Mouse (Mus musculus) stomach, embryonic 14.5 days (tissue): ENCODE data around the gene Prn. TPM values are rescaled to one million over a fixed set of nuclear protein-coding genes. Genes with fewer than 3 reads are reported as not detected.

Experiments
- ATAC-seq: fragments of 200-750 bp; cut with Nextera tagmentation; 2 replicates; pipeline ENCODE4 v1.8.0; 2017; ENCODE audit warnings: low read depth, moderate TSS enrichment; ENCODE audit not compliant: insufficient number of reproducible peaks, insufficient read depth, low FRiP score
- H3K27ac ChIP-seq: fragments of 300-500 bp; sonication (generic); 2 replicates; pipeline ENCODE4 v1.5.1; 2014; ENCODE audit warnings: mild to moderate bottlenecking, low read length, moderate library complexity, mixed read lengths
- H3K27me3 ChIP-seq: fragments of 300-500 bp; sonication (generic); 2 replicates; pipeline ENCODE4 v1.6.1; 2014; ENCODE audit warnings: low read length, control low read depth, mixed read lengths; ENCODE audit not compliant: control insufficient read depth, insufficient read depth
- H3K36me3 ChIP-seq: fragments of 300-500 bp; sonication (generic); 2 replicates; pipeline ENCODE4 v1.6.1; 2014; ENCODE audit warnings: mild to moderate bottlenecking, control low read depth, low read length, moderate library complexity, mixed read lengths; ENCODE audit not compliant: control insufficient read depth, insufficient read depth
- H3K4me1 ChIP-seq: fragments of 300-500 bp; sonication (generic); 2 replicates; pipeline ENCODE4 v1.6.1; 2014; ENCODE audit warnings: low read length, control low read depth, mixed read lengths; ENCODE audit not compliant: control insufficient read depth, insufficient read depth
- H3K4me2 ChIP-seq: fragments of 300-500 bp; sonication (generic); replicated peaks from 2 replicates; pipeline ENCODE4 v1.6.1; 2014; ENCODE audit warnings: low read depth, low read length, control low read depth
- H3K4me3 ChIP-seq: fragments of 300-500 bp; sonication (generic); 2 replicates; pipeline ENCODE4 v1.5.1; 2014; ENCODE audit warnings: low read depth, low read length, control low read depth
- H3K9ac ChIP-seq: fragments of 300-500 bp; sonication (generic); replicated peaks from 2 replicates; pipeline ENCODE4 v1.6.1; 2014; ENCODE audit warnings: low read depth, mild to moderate bottlenecking, control low read depth, low read length, moderate library complexity, mixed read lengths
- H3K9me3 ChIP-seq: fragments of 300-500 bp; sonication (generic); 2 replicates; pipeline ENCODE4 v1.6.1; 2016; ENCODE audit warnings: low read depth, low read length, control low read depth; ENCODE audit not compliant: control insufficient read depth
- WGBS: fragments of 180-500 bp; shearing (Covaris S2); extraction: QIAGEN DNeasy Blood & Tissue Kit; methylation state at CpG from one replicate; pipeline ENCODE4 v1.1.7; 2014; 5-methylcytosine and 5-hydroxymethylcytosine counted together
- polyA plus RNA-seq: library from polyadenylated mRNA; unstranded; fragments of >200 nt; fragmentation: Nextera tagmentation; extraction: Ambion mirVana; gene quantifications from 2 replicates; pipeline ENCODE4 v1.2.1, GENCODE M21; 2014

Gene Prn
- polyA plus RNA-seq, 1 experiment from 2014 or later, result not detected

DNA sequence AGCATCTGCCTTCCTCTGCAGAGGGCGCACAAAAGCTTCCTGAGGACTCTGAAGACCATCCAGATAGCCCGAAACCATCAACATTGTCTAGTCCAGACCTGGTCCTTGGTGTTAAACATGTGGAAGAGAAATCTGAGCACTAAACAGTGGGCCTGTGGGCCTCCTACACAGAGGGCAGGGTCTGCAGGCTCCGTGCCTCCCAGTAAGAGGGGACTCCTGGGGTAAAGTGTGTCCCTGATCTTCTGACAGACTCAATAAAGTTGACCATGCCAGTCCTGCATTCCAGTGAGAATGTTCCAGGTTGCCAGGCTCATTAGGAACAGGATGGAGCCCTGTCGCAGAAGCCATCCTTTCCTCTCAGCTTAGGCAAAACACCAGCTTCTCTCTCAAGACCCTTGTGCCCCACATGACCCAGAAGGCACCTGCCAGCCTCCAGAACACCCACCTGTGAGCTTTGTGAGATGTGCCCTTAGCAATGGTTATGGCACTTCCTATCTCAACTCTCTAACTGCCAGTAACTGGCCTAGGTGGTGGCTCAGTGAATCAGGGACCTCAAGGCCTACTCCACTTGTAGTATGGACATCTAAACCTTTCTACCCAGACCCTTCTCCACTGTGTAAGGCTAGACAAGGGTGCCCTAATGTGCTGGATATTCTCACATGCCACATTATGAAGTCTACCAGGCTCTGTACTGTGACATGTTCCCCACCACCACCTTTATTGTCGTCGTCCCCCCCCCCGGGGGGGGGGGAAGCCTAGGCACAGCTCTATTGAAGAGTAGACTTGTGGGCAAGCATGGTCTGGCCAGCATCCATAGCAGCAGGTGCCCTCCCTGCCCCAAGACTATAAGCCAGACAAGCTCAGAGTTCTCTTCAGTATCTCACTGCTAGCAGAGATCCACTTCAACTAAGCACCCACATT, 46.8 kb downstream of the Prn start:
- H3K27me3 ChIP-seq, result peaks cover 5% of the 10 kb centered on the region; the same call in 1 of the 2 replicates
- 79% methylated on average over 7 of the region's 7 CpGs for WGBS
- no peak for ATAC-seq

DNA sequence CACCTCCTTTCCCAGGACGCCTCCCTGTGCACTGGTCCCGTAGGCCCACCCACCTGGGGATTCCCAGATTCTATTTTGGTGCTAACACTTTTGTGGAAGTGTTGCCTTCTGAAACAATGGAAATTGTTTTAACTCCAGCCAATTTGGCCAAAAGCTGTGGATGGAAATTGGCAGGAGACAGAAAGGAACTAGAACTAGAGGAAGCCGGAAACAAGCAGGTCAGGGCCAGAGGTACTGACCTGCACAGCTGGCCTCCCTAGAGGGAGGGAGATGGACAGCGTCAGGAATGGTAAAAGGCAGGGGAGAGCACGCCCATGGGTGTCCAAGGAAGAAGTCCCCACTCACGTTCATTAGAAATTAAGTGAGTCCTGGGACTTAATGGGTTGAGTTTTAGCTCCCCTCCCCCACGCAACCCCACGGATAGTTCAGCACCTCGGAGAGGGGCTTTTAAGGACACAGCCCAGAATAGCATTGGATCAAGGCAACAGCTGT, 48.0 kb downstream of the Prn start:
- no peak overlapping the region for H3K4me2 ChIP-seq
- H3K9me3 ChIP-seq, result no peaks in the 10 kb centered on the region
- peaks cover 5% of the 10 kb centered on the region; the same call in 1 of the 2 replicates for H3K27me3 ChIP-seq
- ATAC-seq, result no peak
- 52% methylated on average over 9 of the region's 9 CpGs for WGBS
- no peaks in the 10 kb centered on the region for H3K4me1 ChIP-seq
- no peak overlapping the region for H3K4me3 ChIP-seq
- H3K9ac ChIP-seq, result no peak overlapping the region
- no peak overlapping the region for H3K27ac ChIP-seq
- no peaks in the 10 kb centered on the region for H3K36me3 ChIP-seq

More for the DNA sequence above, 46.8 kb downstream of the Prn start:
- H3K4me2 ChIP-seq, result no peak overlapping the region
- no peak overlapping the region for H3K9ac ChIP-seq
- no peaks in the 10 kb centered on the region for H3K9me3 ChIP-seq
- H3K27ac ChIP-seq, result no peak overlapping the region
- no peak overlapping the region for H3K4me3 ChIP-seq
- no peaks in the 10 kb centered on the region for H3K4me1 ChIP-seq
- H3K36me3 ChIP-seq, result no peaks in the 10 kb centered on the region

DNA sequence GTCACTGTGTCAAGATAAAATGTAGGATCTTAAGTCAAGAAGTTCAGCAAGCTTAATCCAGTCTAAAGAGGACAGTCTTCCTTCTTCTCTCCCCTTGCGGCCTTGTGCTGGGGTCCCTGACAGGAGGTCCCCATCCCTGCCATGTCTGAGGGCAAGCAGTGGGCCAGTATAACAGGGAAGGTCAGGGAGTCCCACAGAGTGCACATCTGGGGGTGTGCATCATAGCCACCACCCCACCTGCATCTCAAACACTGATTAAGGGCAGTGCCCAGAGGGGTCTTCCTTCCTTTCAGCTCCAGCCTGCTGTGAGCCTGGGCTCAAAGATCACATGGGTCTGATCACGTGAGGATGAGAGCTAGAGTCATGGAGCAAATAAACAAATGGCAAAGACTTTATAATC, 51.9 kb downstream of the Prn start:
- ATAC-seq, result no peak
- H3K4me1 ChIP-seq, result no peaks in the 10 kb centered on the region
- no peak overlapping the region for H3K4me3 ChIP-seq
- H3K9ac ChIP-seq, result no peak overlapping the region
- no peaks in the 10 kb centered on the region for H3K27me3 ChIP-seq
- no peak overlapping the region for H3K4me2 ChIP-seq
- no peaks in the 10 kb centered on the region for H3K9me3 ChIP-seq
- 58% methylated on average over 2 of the region's 2 CpGs for WGBS
- no peaks in the 10 kb centered on the region for H3K36me3 ChIP-seq
- no peak overlapping the region for H3K27ac ChIP-seq

DNA sequence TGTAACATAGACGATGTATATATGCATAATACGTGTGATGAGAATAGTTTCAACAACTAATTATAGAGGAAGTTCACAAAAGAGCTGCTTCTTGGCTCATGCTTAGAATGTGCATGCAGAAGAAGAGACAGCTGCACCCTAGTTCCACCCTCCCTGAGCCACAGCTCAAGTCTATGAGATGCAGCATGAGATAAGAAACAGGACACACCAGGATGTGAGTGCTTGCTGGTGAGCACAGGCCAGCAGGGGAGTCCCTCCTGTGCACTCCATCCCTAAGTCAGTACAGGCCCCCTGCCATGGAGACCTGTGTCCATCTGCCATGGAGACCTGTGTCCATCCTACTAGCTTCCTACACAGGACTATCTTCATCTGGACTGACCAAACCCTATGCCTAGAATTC, 60.8 kb downstream of the Prn start:
- no peak overlapping the region for H3K4me3 ChIP-seq
- no peaks in the 10 kb centered on the region for H3K9me3 ChIP-seq
- no peak overlapping the region for H3K27ac ChIP-seq
- H3K27me3 ChIP-seq, result no peaks in the 10 kb centered on the region
- no peaks in the 10 kb centered on the region for H3K36me3 ChIP-seq
- WGBS, result 91% methylated on average over 2 of the region's 2 CpGs
- H3K9ac ChIP-seq, result no peak overlapping the region
- H3K4me1 ChIP-seq, result no peaks in the 10 kb centered on the region
- no peak overlapping the region for H3K4me2 ChIP-seq
- ATAC-seq, result no peak

DNA sequence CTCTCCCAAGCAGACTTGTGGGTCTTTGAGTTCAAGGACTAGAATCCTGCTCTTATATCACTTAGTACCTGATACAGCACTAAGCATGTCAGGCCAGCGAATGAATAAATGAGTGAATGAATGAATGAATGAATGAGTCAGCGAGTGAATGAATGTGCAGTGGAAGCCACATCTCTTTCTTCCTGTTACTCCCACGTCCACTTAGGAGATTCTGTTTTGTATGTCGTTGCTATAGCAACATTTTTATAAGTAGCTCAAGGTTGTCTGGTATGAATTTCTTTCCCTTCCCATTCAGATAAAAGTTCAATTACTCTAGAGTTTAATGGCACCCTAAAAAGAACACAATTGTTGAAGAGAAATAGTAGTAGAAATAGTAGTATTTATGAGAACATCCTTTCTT, 61.3 kb downstream of the Prn start:
- Histone ChIP-seq H3K4me3 (no peak overlapping the region), H3K27me3 (no peaks in the 10 kb centered on the region), H3K27ac (no peak overlapping the region), H3K9me3 (no peaks in the 10 kb centered on the region), H3K4me1 (no peaks in the 10 kb centered on the region), H3K36me3 (no peaks in the 10 kb centered on the region), H3K4me2 (no peak overlapping the region), H3K9ac (no peak overlapping the region)
- no peak for ATAC-seq
- WGBS, result 82% methylated on average over 4 of the region's 4 CpGs

DNA sequence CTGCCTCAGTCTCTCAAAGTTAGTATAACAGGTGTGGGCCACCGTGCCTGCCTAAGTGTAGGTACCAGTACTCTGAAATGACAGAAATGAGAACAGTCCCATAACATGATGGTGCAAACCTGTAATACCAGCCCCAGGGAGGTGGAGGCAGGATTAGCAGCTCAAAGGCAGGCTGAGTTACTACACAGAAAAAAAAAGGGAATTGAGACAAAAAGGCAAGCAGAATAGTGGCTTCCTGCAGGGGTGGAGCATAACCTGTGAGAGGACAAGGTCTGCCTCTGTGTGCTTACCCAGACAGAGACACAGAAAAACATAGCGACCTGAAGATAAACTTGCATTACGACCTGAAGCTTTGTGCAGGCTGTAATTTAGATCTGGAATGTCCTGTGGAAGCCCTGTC, 66.9 kb downstream of the Prn start:
- 73% methylated on average over 3 of the region's 3 CpGs for WGBS
- Histone ChIP-seq H3K9ac (no peak overlapping the region), H3K27ac (no peak overlapping the region), H3K9me3 (no peaks in the 10 kb centered on the region), H3K36me3 (no peaks in the 10 kb centered on the region), H3K4me3 (no peak overlapping the region), H3K27me3 (no peaks in the 10 kb centered on the region), H3K4me2 (no peak overlapping the region), H3K4me1 (no peaks in the 10 kb centered on the region)
- no peak for ATAC-seq

DNA sequence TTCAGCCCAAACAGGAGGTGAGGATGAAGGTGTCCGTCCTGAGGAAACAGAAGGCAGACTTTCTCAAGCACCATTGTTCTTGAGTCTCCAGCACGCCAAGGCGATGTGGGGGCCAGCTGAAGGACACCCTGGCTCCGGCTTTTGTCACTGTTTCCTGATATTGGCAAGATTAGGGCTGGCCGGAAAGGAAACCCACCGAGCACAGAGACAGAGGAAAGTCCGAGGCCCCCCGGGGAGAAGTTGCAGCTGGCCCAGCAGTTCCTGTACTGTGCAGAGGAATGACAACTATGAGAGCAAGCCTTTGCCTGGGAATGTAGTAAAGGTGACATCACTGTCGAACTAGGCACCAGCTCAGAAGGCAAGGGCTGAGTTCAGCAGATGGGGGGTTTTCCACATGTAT, 71.1 kb downstream of the Prn start:
- Histone ChIP-seq H3K27ac (no peak overlapping the region), H3K36me3 (no peaks in the 10 kb centered on the region), H3K4me1 (no peaks in the 10 kb centered on the region), H3K9ac (no peak overlapping the region), H3K4me2 (no peak overlapping the region), H3K4me3 (no peak overlapping the region), H3K9me3 (no peaks in the 10 kb centered on the region), H3K27me3 (no peaks in the 10 kb centered on the region)
- 33% methylated on average over 9 of the region's 9 CpGs for WGBS
- no peak; the same call in 1 of the 2 replicates for ATAC-seq

DNA sequence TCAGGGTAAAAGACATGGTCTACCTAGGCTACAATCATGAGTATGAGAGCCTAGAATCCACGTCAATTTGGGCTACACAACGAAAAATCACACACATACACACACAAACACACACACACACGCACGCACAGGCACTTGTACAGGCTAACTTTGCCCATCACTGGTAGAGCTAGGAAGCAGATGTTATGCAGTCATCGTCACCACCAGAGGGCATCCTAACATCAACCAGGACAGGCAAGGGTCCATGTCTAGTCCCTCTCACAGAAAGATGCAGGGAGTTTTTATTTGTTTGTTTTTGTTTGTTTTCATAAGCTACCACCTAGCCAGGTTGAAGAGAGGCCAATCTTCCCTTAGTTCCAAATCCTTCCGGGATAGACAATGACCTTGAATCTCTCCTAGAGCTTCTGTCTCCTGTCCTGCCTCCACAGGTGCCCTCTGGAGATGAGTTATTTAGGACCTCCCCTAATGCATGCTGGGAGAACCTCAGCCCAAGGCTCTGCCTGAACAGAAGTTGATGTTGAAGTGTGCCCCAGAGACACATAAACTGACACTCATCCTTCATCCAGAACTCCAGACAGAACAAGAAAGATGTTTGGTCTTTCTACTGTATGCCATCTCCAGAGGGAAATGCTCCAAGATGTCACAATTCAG, 72.9 kb downstream of the Prn start:
- H3K4me1 ChIP-seq, result no peaks in the 10 kb centered on the region
- no peaks in the 10 kb centered on the region for H3K36me3 ChIP-seq
- H3K27me3 ChIP-seq, result no peaks in the 10 kb centered on the region
- no peaks in the 10 kb centered on the region for H3K9me3 ChIP-seq
- WGBS, result 14% methylated on average over 6 of the region's 6 CpGs
- H3K4me3 ChIP-seq, result no peak overlapping the region
- no peak overlapping the region for H3K27ac ChIP-seq
- H3K9ac ChIP-seq, result no peak overlapping the region
- no peak overlapping the region for H3K4me2 ChIP-seq
- peak; percentile 58; the same call in 1 of the 2 replicates for ATAC-seq
